In genomic region chr10:120140193-120140592, GRCm38 (mm10) we compare ENCODE assay signal across 16 mouse cellular contexts.
"Had no signal": no experiment of that assay in that cellular context is flagged by ENCODE, and none has a peak within 500 bp of the region (broad histone marks: within the 10 kb centered on the region; RNA-seq: fewer than 3 reads in every experiment).

No protein-coding gene starts in this region.

- ATAC-seq: lung, postnatal 0 days; midbrain, embryonic 16.5 days had no signal

- H3K27ac ChIP-seq: kidney, postnatal 0 days; limb, embryonic 12.5 days; liver, embryonic 15.5 days; midbrain, embryonic 12.5 days; neural tube, embryonic 13.5 days; stomach, postnatal 0 days had no signal

- H3K9me3 ChIP-seq: liver, embryonic 15.5 days had no signal

- DNase-seq: kidney, adult 9 months; kidney, postnatal 36 days; layer of hippocampus, adult 9-11 months; liver; lung, adult 2 months; lung, postnatal 36 days; retina, postnatal 1 day; right cerebral cortex, postnatal 14 days had no signal

- H3K9ac ChIP-seq: limb, embryonic 12.5 days; liver, embryonic 15.5 days; midbrain, embryonic 12.5 days; neural tube, embryonic 13.5 days had no signal

- H3K4me1 ChIP-seq: limb, embryonic 12.5 days; liver, embryonic 15.5 days; midbrain, embryonic 12.5 days had no signal

- H3K36me3 ChIP-seq: liver, embryonic 15.5 days; midbrain, embryonic 12.5 days; neural tube, embryonic 13.5 days had no signal

- H3K27me3 ChIP-seq: limb, embryonic 12.5 days; liver, embryonic 15.5 days; midbrain, embryonic 12.5 days; neural tube, embryonic 13.5 days had no signal

- H3K4me3 ChIP-seq: limb, embryonic 12.5 days; liver, embryonic 15.5 days; midbrain, embryonic 12.5 days; neural tube, embryonic 13.5 days had no signal
